Mouse (Mus musculus): Measurements from ENCODE around the gene Olfr370.
A peak's percentile ranks its signal among the peaks of the same experiment; 100 is the strongest.

The Olfr370 gene

GRCm38 (mm10) chr8:83575561-83576515 lies 40.3 kb downstream of the Olfr370 start:
- DNase-seq (ENCODE audit: low read depth, low spot score), result no peak

GRCm38 (mm10) chr8:83576516-83576895 lies 40.9 kb downstream of the Olfr370 start:
- no peak for DNase-seq (ENCODE audit: low read depth, low spot score)

GRCm38 (mm10) chr8:83576921-83577320 lies 41.3 kb downstream of the Olfr370 start:
- no peak for DNase-seq (ENCODE audit: low read depth, low spot score)

DNA sequence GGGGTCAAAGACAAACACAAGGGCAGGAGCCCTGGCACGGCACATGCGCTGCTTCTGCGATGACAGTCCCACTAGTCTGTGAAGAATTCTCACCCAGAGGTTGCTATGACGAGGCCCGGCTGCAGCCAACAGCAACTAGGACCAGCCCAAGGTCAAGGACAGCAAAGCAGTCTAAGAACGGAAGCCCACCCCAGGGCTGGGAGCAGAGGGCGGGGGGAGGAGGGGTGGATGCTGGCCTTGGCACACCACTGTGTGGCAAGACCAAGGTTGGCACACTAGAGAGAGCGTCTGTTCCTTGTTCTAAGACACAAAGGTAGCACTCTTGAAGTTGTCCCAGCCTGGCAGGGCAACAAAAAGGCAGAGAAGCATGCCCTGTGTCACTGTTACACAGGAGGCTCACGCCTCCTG lies 41.8 kb downstream of the Olfr370 start:
- DNase-seq (ENCODE audit: low read depth, low spot score), result peak; percentile 37

GRCm38 (mm10) chr8:83578131-83579055 lies 42.8 kb downstream of the Olfr370 start:
- DNase-seq (ENCODE audit: low read depth, low spot score), result no peak

GRCm38 (mm10) chr8:83579676-83580075 lies 44.1 kb downstream of the Olfr370 start:
- DNase-seq (ENCODE audit: low read depth, low spot score), result no peak

DNA sequence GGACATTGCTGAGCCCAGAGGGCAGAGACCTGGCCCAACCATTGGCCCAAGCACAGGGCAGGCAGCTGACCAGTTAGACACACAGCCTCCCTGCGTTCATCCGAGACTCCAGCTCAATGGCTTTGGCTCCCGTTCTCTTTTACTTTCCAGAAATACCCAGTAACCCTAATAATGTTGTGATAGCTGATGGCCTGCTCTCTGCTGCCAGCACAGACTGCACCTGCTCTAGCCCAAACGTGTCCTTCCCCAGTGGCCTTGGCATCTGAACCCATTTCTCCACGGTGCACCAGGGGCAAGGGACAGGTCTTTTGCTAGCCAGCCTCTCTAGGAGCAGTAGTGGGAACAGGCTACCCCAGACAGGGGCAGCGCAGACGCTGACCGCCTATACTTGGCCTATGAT lies 45.2 kb downstream of the Olfr370 start:
- no peak for DNase-seq (ENCODE audit: low read depth, low spot score)

- DNase-seq (ENCODE audit: low read depth, low spot score), result no peak
These were observed 46.6 kb downstream of the Olfr370 start for GRCm38 (mm10) chr8:83582226-83582625.

DNA sequence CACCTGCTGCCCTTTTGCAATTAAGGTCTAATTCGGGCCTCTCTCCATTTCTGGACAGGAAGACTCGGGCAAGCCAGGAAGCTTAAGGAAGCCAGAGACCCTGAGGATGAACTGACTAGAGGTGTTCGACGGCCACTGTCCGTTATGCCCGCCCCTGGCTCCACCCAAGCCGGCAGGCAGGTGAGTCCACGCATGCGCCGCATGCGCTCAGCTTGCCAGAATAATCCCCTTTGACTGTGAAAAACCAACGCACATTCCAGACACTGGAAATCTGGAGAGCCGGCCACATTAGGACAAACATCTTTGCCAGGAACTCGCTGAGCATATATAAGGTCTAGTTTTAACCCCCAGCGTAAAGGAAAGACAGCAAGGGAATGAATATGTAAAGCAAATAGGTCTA lies 47.7 kb downstream of the Olfr370 start:
- peak; percentile 47 for DNase-seq (ENCODE audit: low read depth, low spot score)

- DNase-seq (ENCODE audit: low read depth, low spot score), result no peak
These were observed 49.2 kb downstream of the Olfr370 start for GRCm38 (mm10) chr8:83584771-83585170.

DNA sequence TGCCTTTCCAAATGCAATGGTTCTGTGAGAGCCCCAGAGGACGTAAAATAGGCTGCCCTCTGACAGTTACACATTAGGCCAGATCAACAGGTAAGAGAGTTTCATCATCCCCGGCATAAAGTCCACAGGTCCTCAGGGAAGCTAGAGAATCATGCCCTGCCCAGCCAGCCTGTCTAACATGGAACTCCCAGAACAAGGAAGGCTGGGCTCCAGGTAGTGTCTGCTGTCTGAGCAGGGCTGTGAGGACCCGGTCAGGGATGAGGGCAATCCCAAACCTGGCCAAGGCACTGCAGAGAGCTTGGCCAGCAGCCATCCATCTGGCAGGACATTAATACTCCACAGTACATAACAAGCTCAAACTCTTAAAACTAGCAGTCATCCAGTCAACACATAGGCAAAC lies 49.8 kb downstream of the Olfr370 start:
- DNase-seq (ENCODE audit: low read depth, low spot score), result no peak

GRCm38 (mm10) chr8:83587644-83588043 lies 52.1 kb downstream of the Olfr370 start:
- DNase-seq (ENCODE audit: low read depth, low spot score), result no peak

DNA sequence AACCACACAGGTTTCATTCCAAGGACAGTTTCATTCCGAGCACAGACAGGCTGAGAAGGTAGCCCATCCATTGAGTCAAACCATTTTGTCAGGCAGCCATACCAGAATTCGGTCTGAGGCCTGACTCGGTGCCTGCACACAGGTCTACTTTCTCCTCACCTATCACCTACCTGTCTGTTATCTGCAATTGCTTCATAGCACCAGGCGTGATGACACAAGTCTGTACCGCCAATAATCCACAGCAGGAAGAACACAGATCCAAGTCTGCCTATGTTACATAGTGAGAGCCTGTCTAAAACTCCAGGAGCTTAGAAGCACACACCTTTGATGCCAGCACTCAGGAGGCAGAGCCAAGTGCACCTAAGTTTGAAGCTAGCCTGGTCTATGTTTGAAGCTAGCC lies 53.3 kb downstream of the Olfr370 start:
- DNase-seq (ENCODE audit: low read depth, low spot score), result no peak

DNA sequence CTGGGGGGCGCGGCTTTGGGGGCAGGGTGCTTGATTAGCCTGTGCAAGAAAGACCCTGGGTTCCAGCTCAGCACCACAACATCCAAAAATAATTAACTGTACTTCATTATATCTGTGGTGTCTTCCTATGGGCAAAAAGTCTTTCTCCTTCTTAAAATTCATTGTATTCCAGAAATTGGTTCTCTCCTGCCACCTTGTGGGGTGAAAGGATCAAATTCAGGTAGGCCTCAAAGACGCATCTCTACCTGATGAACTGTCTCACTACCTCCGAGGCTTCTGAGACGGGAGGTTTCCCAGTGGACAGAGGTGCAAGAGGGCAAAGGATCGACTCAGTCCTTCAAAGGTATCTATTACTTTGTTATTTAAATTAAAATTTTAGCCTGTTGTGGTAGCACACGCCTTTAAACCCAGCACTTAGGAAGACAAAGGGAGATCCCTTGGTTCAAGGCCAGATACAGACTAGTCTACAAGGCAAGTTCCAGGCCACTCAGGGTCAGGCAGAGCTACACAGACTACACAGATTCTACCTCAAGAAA lies 55.0 kb downstream of the Olfr370 start:
- DNase-seq (ENCODE audit: low read depth, low spot score), result peak; percentile 59

- DNase-seq (ENCODE audit: low read depth, low spot score), result no peak
These were observed 57.1 kb downstream of the Olfr370 start for GRCm38 (mm10) chr8:83592682-83593081.

DNA sequence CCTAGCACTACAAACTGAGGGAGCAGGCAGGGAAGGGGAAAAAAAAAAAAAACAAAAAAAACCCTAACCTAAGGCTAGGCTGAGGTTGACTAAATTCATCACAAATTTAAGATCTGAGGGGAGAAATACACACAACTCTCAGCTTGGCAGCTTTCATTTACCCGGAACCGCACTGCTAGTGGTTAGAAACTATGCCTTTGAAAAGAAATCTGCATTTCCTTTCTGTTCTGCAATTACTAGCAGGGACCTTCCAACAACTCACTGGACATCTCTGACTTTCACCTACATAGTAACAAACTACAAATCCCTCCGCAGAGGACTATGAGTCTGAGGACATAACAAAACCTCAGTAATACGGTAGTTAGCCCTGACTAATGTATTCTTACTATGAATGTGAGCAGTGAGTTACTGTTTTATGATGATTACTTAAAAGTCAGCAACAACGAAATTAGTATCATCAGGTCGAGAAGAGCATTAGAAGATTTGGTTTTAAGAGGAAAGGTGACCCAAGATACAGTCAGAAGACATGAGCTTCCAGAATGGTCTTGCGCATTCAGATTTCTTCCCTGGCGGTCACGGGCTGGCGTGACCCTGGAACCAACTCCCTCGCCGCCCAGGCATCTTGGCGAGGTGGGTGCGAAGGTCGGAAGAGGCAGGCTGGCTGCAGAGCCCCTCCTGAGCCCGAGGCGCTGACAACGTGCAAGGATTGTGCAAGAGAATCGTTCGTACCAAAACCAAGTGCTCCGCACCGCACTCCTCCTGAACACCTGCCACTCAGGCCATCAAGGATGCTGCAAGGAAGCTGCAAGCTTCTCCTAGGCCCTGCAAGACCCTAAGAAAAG lies 58.0 kb downstream of the Olfr370 start:
- DNase-seq (ENCODE audit: low read depth, low spot score), result no peak

GRCm38 (mm10) chr8:83594167-83595049 lies 58.8 kb downstream of the Olfr370 start:
- peak; percentile 98 for DNase-seq (ENCODE audit: low read depth, low spot score)
